Mouse (Mus musculus) frontal cortex, adult 2 months (tissue): Measurements from ENCODE around the gene Psmc5. TPM values are rescaled to one million over a fixed set of nuclear protein-coding genes. Genes with fewer than 3 reads are reported as not detected.

ENCODE experiments used
- DNase-seq, 2 experiments: peaks; one replicate each; pipeline ENCODE4 v3.0.0; 2022; ENCODE audit warnings: low spot score in 1 of 2; ENCODE audit errors: extremely low spot score in 1 of 2
- polyA plus RNA-seq: library from polyadenylated mRNA; depleted of rRNA; stranded (reverse); fragments of >200 nt; gene quantifications from 2 replicates; pipeline ENCODE4 v1.2.3, GENCODE M21; 2012; rRNA removed

Gene Psmc5
- polyA plus RNA-seq, 1 experiment: 247 TPM

- DNase-seq: no peak
Observed at GRCm38 (mm10) chr11:106305348-106306064, 49.6 kb downstream of the Psmc5 start.

DNA sequence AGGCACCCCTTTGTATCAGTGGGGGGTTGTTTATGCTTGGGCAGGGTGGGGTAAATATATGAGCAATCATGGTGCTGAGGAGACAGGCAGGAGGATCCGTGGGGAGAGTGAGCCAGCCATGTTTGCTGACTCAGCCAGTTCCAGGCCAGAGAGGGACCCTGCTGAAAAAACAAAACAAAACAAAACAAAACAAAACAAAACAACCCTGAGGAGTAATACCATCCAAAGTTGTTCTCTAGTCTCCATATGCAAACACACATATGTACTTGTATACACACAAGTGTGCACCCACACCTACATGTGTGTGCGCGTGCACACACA is 50.1 kb downstream of the Psmc5 start:
- DNase-seq: no peak

DNA sequence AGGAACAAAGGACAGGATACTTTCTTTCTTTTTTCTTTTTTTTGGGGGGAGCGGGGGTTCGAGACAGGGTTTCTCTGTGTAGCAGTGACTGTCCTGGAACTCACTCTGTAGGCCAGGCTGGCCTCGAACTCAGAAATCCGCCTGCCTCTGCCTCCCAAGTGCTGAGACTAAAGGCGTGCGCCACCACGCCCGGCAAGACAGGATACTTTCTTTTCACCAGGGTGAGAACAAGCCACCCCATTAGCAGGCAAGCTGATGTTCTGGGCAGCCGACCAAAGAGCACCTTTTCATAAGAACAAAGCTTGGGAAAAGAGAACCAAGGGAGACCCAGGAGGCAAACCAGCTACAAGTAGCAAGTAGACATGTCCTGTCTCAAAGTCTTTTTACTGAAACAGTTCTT is 50.8 kb downstream of the Psmc5 start:
- DNase-seq: no peak

- DNase-seq: no peak
Observed at GRCm38 (mm10) chr11:106307432-106307831, 51.5 kb downstream of the Psmc5 start.

- DNase-seq: no peak
Observed at GRCm38 (mm10) chr11:106308162-106308561, 52.2 kb downstream of the Psmc5 start.

DNA sequence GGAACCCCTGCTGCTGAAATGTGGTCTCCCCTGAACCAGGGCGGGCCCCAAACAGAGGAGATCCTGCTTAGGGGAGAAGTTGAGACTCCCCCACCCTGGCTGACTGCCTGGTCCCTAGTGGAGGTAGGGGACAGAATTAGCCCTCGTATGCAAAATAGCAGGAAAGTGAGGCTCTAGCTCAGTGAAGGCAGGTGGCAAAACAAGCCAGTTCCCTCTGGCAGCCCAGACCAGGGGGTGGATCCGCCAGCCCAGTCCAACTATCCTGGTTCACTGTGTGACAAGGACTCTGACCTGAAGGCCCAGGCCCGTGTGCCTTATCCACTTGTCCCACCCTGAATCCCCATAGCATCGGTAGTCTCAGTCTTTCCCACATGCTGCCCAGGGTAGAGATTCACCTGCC is 54.2 kb downstream of the Psmc5 start:
- no peak for DNase-seq

Other genes with a start within 250 kb of the Psmc5 start
- 4.5 and 4.6 TPM in 2 replicates for gene Kcnh6, start 248.0 kb upstream of the Psmc5 start, polyA plus RNA-seq
- 127 and 132 TPM in 2 replicates for gene Dcaf7, start 219.3 kb upstream of the Psmc5 start, polyA plus RNA-seq
- 13.2 and 14.6 TPM in 2 replicates for gene Taco1, start 190.1 kb upstream of the Psmc5 start, polyA plus RNA-seq
- gene Map3k3, start 171.5 kb upstream of the Psmc5 start, polyA plus RNA-seq: 30.0 and 32.2 TPM in 2 replicates
- not detected in 2 replicates for gene Gm10840, start 95.3 kb upstream of the Psmc5 start, polyA plus RNA-seq
- gene Limd2, start 95.3 kb upstream of the Psmc5 start, polyA plus RNA-seq: 154 and 168 TPM in 2 replicates
- 78.7 and 79.8 TPM in 2 replicates for gene Strada, start 54.0 kb upstream of the Psmc5 start, polyA plus RNA-seq
- gene Ccdc47, start 39.8 kb upstream of the Psmc5 start, polyA plus RNA-seq: 73.6 and 86.2 TPM in 2 replicates
- 44.5 and 49.9 TPM in 2 replicates for gene Ddx42, start 39.2 kb upstream of the Psmc5 start, polyA plus RNA-seq
- gene Ftsj3, start 75 bp upstream of the Psmc5 start, polyA plus RNA-seq: 23.7 and 28.1 TPM in 2 replicates
- gene Smarcd2, start 16.8 kb downstream of the Psmc5 start, polyA plus RNA-seq: 32.1 and 33.5 TPM in 2 replicates
- gene Tcam1, start 20.5 kb downstream of the Psmc5 start, polyA plus RNA-seq: 0.23 and 0.28 TPM in 2 replicates
- 2.1 TPM in 1 of 2 replicates, not detected in the other for gene Gh, start 45.7 kb downstream of the Psmc5 start, polyA plus RNA-seq
- 0.50 and 0.86 TPM in 2 replicates for gene Cd79b, start 58.6 kb downstream of the Psmc5 start, polyA plus RNA-seq
- 0.04 and 0.29 TPM in 2 replicates for gene Scn4a, start 97.1 kb downstream of the Psmc5 start, polyA plus RNA-seq
- 0.15 TPM in 1 of 2 replicates, not detected in the other for gene Prr29, start 109.3 kb downstream of the Psmc5 start, polyA plus RNA-seq
- gene Icam2, start 131.9 kb downstream of the Psmc5 start, polyA plus RNA-seq: 7.6 and 9.4 TPM in 2 replicates
- 7.2 and 7.7 TPM in 2 replicates for gene Ern1, start 231.7 kb downstream of the Psmc5 start, polyA plus RNA-seq